Mouse (Mus musculus): ENCODE results near the gene Gusb. TPM values are rescaled to one million over a fixed set of nuclear protein-coding genes. Genes with fewer than 3 reads are reported as not detected.

Gene Gusb
- 18.2 and 24.5 TPM in 2 replicates for polyA plus RNA-seq (2012; rRNA removed)

GRCm38 (mm10) chr5:130002301-130003146 is at the start of gene Gusb:
Gusb (minus strand) TSS chr5:130003049.

DNA sequence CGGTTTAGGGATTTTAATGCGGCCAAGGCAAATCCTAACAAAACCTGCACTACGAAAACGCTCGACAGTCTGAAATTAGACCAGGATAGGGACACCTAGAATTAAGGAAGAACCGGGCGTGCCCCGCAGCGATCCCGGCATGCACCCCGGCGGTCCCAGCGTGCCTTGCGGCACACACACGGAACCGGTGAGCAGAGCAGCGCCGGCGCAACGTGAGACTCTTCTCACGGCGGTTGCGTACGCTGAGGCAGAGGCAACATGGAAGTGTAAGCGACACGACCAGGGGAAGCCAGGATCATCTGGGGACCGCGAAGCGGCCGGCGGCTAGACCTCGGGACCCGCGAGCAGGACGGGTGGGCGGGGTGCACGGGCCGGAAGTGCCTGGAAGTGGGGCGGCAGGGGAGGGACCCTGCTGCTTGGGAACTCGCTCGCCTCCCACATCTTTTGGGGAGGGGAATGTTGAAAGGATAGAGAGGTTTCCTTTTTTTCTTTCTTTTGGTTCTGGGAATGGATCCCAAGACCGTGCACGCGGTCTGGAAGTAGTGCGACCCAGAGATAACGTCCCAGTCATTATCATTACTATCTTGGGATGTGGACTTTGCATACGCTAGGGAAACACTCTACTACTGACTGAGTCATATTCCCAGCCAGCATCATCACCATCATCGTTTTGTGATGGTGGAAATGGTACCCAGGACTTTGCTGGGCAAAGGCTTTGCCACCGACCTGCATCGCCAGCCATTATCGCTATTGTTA is 26.5 kb upstream of the Gusb start, which contains the start of the genes Asl and Crcp:
TSS of gene Asl (minus strand) at position 106 of the 756 bp plus-strand sequence.
TSS of gene Crcp (plus strand) at position 149 of the 756 bp plus-strand sequence.

GRCm38 (mm10) chr5:129941495-129942045 is 61.3 kb downstream of the Gusb start, which contains the start of gene Vkorc1l1:
Vkorc1l1 (plus strand) TSS chr5:129941970.

Other genes starting within 250 kb of the Gusb start
- gene Psph, start 215.6 kb downstream of the Gusb start, polyA plus RNA-seq (2012; rRNA removed), result 18.5 and 25.4 TPM in 2 replicates
- 25.5 and 31.3 TPM in 2 replicates for gene Sumf2, start 156.1 kb downstream of the Gusb start, polyA plus RNA-seq (2012; rRNA removed)
- 857 and 982 TPM in 2 replicates for gene Chchd2, start 115.6 kb downstream of the Gusb start, polyA plus RNA-seq (2012; rRNA removed)
- gene Zbed5, start 107.3 kb downstream of the Gusb start, polyA plus RNA-seq (2012; rRNA removed), result 11.7 TPM in 2 replicates
- gene Phkg1, start 104.5 kb downstream of the Gusb start, polyA plus RNA-seq (2012; rRNA removed), result 0.21 and 0.29 TPM in 2 replicates
- gene Nupr1l, start 94.5 kb downstream of the Gusb start, polyA plus RNA-seq (2012; rRNA removed), result 6.0 and 8.0 TPM in 2 replicates
- gene Vkorc1l1, start 61.1 kb downstream of the Gusb start, polyA plus RNA-seq (2012; rRNA removed), result 34.1 and 35.6 TPM in 2 replicates
- 21.9 and 27.2 TPM in 2 replicates for gene Asl, start 26.2 kb upstream of the Gusb start, polyA plus RNA-seq (2012; rRNA removed)
- 52.4 and 57.6 TPM in 2 replicates for gene Crcp, start 26.2 kb upstream of the Gusb start, polyA plus RNA-seq (2012; rRNA removed)
- gene Tpst1, start 70.3 kb upstream of the Gusb start, polyA plus RNA-seq (2012; rRNA removed), result 38.9 and 40.8 TPM in 2 replicates
- gene Kctd7, start 141.8 kb upstream of the Gusb start, polyA plus RNA-seq (2012; rRNA removed), result 9.1 and 9.2 TPM in 2 replicates
- gene Rabgef1, start 168.7 kb upstream of the Gusb start, polyA plus RNA-seq (2012; rRNA removed), result 30.0 and 31.1 TPM in 2 replicates
- gene Tmem248, start 214.0 kb upstream of the Gusb start, polyA plus RNA-seq (2012; rRNA removed), result 23.6 and 28.5 TPM in 2 replicates